Mouse (Mus musculus) cerebellum, postnatal 25 days (tissue): ENCODE data around the gene Hfe2.
"Not testable (repeated sequence)": the region's sequence is repeated elsewhere in the genome, so short reads cannot be mapped to it uniquely, and the experiment has no call there.

Experiments
- DNase-seq, 2 experiments: peaks; one replicate each; pipeline ENCODE4 v3.0.0; 2021; ENCODE audit warnings: mixed read lengths in 2 of 2

Gene Hfe2

GRCm38 (mm10) chr3:96524914-96525313 is at the start of gene Hfe2:
Gene Hfe2 (plus strand): TSS chr3:96525172.
- no peak for DNase-seq

DNA sequence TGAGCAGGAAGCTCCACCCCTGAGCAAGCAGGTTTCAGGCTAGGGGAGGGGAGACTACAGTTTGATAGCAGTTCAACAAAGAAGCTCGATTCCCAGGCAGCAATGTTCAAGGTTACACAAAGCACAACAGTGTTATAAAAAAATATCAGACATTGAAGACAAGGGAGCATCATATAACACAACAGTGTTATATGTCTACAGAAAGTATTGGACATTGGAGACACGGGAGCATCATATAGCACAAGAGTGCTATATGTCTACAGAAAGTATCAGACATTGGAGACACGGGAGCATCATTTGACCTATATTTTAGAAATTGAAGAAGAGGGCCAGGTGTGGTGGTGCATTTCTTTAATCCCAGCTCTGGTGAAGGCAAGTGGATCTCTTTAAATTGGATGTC is 47.9 kb upstream of the Hfe2 start:
- DNase-seq = no peak

- no peak for DNase-seq
Observed at GRCm38 (mm10) chr3:96477558-96477957, 47.4 kb upstream of the Hfe2 start.

- peak in 1 of 2 experiments; percentile 29 for DNase-seq
Observed at GRCm38 (mm10) chr3:96479249-96479648, 45.7 kb upstream of the Hfe2 start.

DNA sequence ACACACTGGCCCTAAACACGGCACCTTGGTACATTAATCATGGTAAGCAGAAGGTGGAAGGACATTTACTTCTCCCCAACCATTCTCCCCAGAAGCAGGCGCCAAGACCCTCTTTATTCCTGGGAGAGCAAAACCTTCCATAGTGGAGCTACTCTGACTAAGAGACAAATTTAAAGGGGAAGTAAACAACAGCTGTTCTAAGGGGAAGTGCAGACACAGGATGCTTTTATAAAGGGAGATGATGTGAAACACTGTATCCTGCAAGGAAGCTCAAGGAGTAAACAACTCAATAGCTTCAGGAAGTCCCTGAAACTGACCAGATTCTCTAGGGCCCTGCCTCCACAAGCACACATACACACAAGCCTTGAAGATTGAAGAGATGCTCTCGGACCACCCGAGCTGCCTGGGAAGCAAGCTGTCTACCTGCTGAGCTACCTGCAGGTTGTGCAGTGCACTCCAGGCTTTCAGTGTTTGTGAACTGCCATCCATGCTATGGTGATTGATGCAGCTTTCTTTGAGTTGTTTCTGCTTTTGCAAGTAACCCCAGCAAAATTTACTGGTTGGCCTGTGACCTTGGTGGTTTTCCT is 44.2 kb upstream of the Hfe2 start:
- no peak for DNase-seq

GRCm38 (mm10) chr3:96481856-96482255 is 43.1 kb upstream of the Hfe2 start:
- DNase-seq = no peak

DNA sequence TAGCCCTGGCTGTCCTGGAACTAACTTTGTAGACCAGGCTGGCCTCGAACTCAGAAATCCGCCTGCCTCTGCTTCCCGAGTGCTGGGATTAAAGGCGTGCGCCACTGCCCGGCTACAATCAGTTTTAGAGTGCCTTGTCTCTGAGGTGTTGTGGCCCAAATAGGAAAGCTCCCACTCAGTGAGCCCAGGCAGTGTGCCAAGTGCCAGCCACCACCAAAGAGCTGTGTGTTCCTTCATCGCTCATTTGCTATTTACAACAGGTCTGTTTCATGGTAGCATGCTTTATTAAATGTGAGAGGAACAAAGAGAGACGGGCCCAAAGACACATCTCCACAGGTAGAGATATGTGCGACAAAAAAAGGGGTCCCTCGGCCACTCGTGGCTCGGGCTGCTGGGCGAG is 42.5 kb upstream of the Hfe2 start:
- DNase-seq = no peak

DNA sequence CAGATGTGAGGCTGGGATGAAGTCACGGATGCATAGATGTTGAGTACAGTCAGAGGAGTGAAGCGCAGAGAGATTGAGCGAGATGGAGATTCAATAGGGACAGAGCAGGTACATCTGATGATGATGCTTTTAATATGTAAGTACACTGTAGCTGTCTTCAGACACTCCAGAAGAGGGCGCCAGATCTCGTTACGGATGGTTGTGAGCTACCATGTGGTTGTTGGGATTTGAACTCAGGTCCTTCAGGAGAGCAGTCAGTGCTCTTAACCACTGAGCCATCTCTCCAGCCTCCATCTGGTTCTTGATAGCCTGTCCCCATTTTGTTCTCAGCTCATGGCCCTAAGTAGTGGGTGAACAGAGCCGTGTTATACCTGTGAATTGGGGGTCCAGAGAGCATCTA is 41.9 kb upstream of the Hfe2 start:
- DNase-seq = not testable (repeated sequence)

GRCm38 (mm10) chr3:96483946-96484345 is 41.0 kb upstream of the Hfe2 start:
- DNase-seq = no peak

GRCm38 (mm10) chr3:96484921-96485320 is 40.1 kb upstream of the Hfe2 start:
- no peak for DNase-seq

GRCm38 (mm10) chr3:96485361-96485760 is 39.6 kb upstream of the Hfe2 start:
- no peak for DNase-seq

- DNase-seq = not testable (repeated sequence)
Observed at GRCm38 (mm10) chr3:96486064-96486827, 38.7 kb upstream of the Hfe2 start.

- not testable (repeated sequence) for DNase-seq
Observed at GRCm38 (mm10) chr3:96486828-96487559, 38.0 kb upstream of the Hfe2 start.

- peak; percentile 59 to 71 for DNase-seq
Observed at GRCm38 (mm10) chr3:96487596-96488289, 37.2 kb upstream of the Hfe2 start.

DNA sequence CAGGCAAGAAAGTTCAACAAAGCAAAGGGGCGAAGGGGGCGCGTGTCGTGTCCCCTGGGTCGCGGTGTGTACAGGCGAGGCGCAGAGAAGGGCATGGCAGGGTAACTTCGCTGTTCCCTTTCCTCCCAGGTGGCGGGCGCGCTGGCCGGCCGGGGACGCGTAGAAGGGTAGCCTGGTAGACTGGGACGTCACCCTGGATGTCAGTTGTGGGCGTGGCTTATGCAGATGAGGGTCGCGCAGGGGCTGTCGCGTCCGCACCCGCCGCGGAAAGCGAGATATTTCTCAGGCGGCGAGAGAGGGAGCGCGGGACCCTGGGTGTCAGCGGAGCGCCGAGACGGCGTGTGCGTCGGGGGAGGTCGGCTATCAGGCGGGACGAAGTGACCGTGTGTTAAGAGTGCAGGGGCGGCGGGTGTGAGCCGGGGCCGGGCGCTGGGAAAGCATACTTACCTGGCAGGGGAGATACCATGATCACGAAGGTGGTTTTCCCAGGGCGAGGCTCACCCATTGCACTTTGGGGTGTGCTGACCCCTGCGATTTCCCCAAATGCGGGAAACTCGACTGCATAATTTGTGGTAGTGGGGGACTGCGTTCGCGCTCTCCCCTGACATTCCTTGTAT is 36.6 kb upstream of the Hfe2 start:
- DNase-seq = not testable (repeated sequence)

DNA sequence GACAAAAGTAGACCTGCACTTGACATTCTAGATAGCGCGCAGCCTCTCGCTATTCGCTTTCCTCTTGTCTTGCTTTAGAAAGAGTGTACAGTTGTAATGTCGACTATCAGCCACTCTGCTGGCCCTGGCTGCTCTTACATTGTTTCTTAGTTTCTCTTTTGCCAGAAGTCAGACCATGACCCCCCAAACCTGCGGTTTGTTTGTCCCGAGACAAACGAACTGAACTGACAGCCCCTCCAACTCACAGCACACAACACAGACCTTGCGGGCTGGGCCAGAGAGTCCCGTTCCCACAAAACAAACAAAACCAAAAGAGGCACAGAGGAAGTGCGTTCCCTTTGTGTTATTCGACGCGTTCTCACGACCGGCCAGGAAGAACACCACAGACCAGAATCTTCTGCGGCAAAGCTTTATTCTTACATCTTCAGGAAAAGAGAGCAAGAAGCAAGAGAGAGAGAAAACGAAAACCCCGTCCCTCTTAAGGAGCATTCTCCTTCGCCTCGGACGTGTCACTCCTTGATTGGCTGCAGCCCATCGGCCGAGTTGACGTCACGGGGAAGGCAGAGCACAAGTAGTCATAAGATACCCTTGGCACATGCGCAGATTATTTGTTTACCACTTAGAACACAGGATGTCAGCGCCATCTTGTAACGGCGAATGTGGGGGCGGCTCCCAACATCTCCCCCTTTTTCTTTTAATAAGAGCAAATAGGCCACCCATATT is 35.9 kb upstream of the Hfe2 start:
- DNase-seq = peak in 1 of 2 experiments; percentile 60

DNA sequence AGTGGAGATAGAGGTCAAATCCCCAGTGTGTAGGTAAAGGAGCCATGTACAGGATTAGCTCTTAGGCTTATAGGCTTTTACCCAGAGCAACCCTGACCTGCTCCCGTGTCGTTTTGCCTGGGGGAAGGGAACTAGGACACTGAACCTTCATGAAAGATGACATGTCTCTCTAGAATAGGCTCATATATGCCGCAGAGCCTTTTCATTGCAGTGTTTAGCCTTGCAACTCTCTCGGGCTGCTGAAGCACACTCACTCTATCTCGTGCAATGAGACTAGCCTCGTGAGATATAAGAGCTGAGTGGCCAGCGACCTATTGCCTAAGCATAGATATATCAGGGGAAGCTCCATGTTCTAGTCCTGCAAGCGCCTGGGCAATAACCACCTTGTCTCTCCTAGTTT is 35.3 kb upstream of the Hfe2 start:
- peak in 1 of 2 experiments; percentile 43 for DNase-seq

- not testable (repeated sequence) for DNase-seq
Observed at GRCm38 (mm10) chr3:96494456-96494855, 30.5 kb upstream of the Hfe2 start.

GRCm38 (mm10) chr3:96494912-96495311 is 30.1 kb upstream of the Hfe2 start:
- no peak for DNase-seq

DNA sequence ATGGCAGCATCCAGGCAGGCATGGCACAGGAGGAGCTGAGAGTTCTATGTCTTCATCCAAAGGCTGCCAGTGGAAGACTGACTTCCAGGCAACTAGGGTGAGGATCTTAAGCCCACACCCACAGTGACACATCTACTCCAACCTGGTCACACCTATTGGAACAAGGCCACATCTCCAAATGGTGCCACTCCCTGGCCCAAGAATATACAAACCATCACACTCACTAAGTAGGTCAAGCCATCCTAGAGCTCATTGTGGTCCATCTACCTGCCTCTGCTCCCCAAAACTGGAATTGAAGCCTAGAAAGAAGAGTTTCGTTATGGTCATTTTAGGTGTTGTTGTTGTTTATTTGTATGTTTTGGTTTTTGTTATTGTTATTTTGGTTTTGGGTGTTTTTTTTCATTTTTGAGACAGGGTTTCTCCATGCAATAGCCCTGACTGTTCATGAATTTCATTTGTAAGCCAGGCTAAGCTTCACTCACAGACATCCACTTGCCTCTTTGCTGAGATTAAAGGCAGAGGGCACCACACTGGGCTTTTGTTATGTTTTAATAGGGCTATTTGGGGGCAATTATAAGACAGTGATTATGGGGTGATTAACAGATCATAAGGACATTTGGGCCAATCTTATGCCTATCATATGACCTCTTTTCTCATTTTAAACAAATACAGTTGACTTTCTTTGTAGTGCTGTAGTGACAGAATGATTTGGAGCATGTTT is 29.3 kb upstream of the Hfe2 start:
- DNase-seq = no peak

DNA sequence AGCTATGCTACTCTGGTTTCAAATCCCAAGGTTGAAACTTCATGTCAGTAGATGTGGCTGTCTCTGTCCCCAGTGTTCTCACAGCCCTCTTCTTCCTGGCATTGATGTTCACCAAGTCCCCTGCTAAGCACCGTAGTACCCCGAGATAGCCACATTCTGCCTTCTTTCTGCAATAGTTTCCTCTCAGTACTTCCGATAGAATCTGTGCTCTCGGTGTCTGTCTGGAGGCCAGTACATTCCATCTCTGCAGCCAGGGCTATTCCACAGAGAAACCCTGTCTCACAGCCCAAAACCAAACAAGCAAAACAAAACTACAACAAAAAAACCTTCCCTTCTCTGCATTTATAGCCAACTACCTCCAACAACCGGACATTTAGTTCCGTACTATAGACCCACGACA is 28.8 kb upstream of the Hfe2 start:
- DNase-seq = no peak
